Mouse (Mus musculus) liver, embryonic 12.5 days (tissue): ENCODE measurements around the gene Gm3173. TPM values are rescaled to one million over a fixed set of nuclear protein-coding genes. Genes with fewer than 3 reads are reported as not detected.
"Not testable (repeated sequence)": the region's sequence is repeated elsewhere in the genome, so short reads cannot be mapped to it uniquely, and the experiment has no call there.

Source experiments
- ATAC-seq: fragments of 200-750 bp; cut with Nextera tagmentation; 2 replicates; pipeline ENCODE4 v1.8.0; 2017; ENCODE audit warnings: moderate number of reproducible peaks, mild to moderate bottlenecking, moderate library complexity
- H3K27ac ChIP-seq: fragments of 300-500 bp; sonication (generic); 2 replicates; pipeline ENCODE4 v1.5.1; 2016; ENCODE audit warnings: mild to moderate bottlenecking
- H3K27me3 ChIP-seq: fragments of 300-500 bp; sonication (generic); replicated peaks from 2 replicates; pipeline ENCODE4 v1.6.1; 2016; ENCODE audit warnings: mild to moderate bottlenecking, moderate library complexity
- H3K36me3 ChIP-seq: fragments of 300-500 bp; sonication (generic); 2 replicates; pipeline ENCODE4 v1.6.1; 2016; ENCODE audit warnings: mild to moderate bottlenecking, moderate library complexity
- H3K4me1 ChIP-seq: fragments of 300-500 bp; sonication (generic); 2 replicates; pipeline ENCODE4 v1.6.1; 2016
- H3K4me2 ChIP-seq: fragments of 300-500 bp; sonication (generic); 2 replicates; pipeline ENCODE4 v1.6.1; 2016; ENCODE audit warnings: mild to moderate bottlenecking, moderate library complexity
- H3K4me3 ChIP-seq: fragments of 300-500 bp; sonication (generic); 2 replicates; pipeline ENCODE4 v1.5.1; 2016; ENCODE audit warnings: mild to moderate bottlenecking, moderate library complexity
- H3K9ac ChIP-seq: fragments of 300-500 bp; sonication (generic); 2 replicates; pipeline ENCODE4 v1.6.1; 2016; ENCODE audit warnings: mild to moderate bottlenecking, moderate library complexity
- H3K9me3 ChIP-seq: fragments of 300-500 bp; sonication (generic); replicated peaks from 2 replicates; pipeline ENCODE4 v1.6.1; 2016; ENCODE audit warnings: mild to moderate bottlenecking, moderate library complexity
- WGBS: fragments of 180-500 bp; shearing (Covaris S2); methylation state at CpG from one replicate; pipeline ENCODE4 v1.1.7; 2016; ENCODE audit not compliant: insufficient replicate concordance; 5-methylcytosine and 5-hydroxymethylcytosine counted together
- polyA plus RNA-seq: library from polyadenylated mRNA; unstranded; fragments of >200 nt; fragmentation: Nextera tagmentation; extraction: Ambion mirVana; gene quantifications from 2 replicates; pipeline ENCODE4 v1.2.1, GENCODE M21; 2016

The Gm3173 gene
- not detected in 2 replicates for polyA plus RNA-seq

- not testable (repeated sequence) for H3K4me1 ChIP-seq, H3K36me3 ChIP-seq, ATAC-seq, H3K4me2 ChIP-seq, H3K4me3 ChIP-seq, H3K27ac ChIP-seq, H3K9me3 ChIP-seq, H3K9ac ChIP-seq, H3K27me3 ChIP-seq
These were observed at the start of gene Gm3173 for GRCm38 (mm10) chr14:4430692-4431091. Gene Gm3173, plus strand, starts transcription at chr14:4430992.

- not testable (repeated sequence) for H3K4me3 ChIP-seq, ATAC-seq, H3K27me3 ChIP-seq, H3K27ac ChIP-seq, H3K4me1 ChIP-seq, H3K9me3 ChIP-seq, H3K4me2 ChIP-seq, H3K9ac ChIP-seq, H3K36me3 ChIP-seq
These were observed 45.2 kb upstream of the Gm3173 start for GRCm38 (mm10) chr14:4385606-4386005.

- H3K4me3 ChIP-seq, H3K9ac ChIP-seq, H3K9me3 ChIP-seq, H3K27me3 ChIP-seq, H3K4me1 ChIP-seq, H3K27ac ChIP-seq, H3K36me3 ChIP-seq, ATAC-seq, H3K4me2 ChIP-seq: not testable (repeated sequence)
- 63% methylated on average over 4 of the region's 6 CpGs for WGBS
These were observed 37.8 kb upstream of the Gm3173 start for GRCm38 (mm10) chr14:4392841-4393530.

- not testable (repeated sequence) for H3K4me2 ChIP-seq, H3K9me3 ChIP-seq, H3K9ac ChIP-seq, H3K27me3 ChIP-seq, H3K36me3 ChIP-seq, H3K27ac ChIP-seq, H3K4me1 ChIP-seq, H3K4me3 ChIP-seq, ATAC-seq
- WGBS, result 58% methylated on average over 3 of the region's 3 CpGs
These were observed 33.6 kb upstream of the Gm3173 start, which contains the start of gene Gm3159 for GRCm38 (mm10) chr14:4397226-4397625. Gene Gm3159, plus strand, starts transcription at chr14:4397526.

GRCm38 (mm10) chr14:4398624-4399023, 32.2 kb upstream of the Gm3173 start:
- not testable (repeated sequence) for H3K4me1 ChIP-seq, H3K4me3 ChIP-seq, H3K27ac ChIP-seq, H3K36me3 ChIP-seq, ATAC-seq, H3K9ac ChIP-seq, H3K9me3 ChIP-seq, H3K4me2 ChIP-seq, H3K27me3 ChIP-seq

- not testable (repeated sequence) for H3K4me3 ChIP-seq, H3K36me3 ChIP-seq, ATAC-seq, H3K27me3 ChIP-seq, H3K9me3 ChIP-seq, H3K4me1 ChIP-seq, H3K27ac ChIP-seq, H3K9ac ChIP-seq, H3K4me2 ChIP-seq
- WGBS, result 65% methylated on average over 5 of the region's 5 CpGs
These were observed 30.5 kb upstream of the Gm3173 start for GRCm38 (mm10) chr14:4400115-4400789.

- ATAC-seq, H3K9ac ChIP-seq, H3K4me1 ChIP-seq, H3K4me3 ChIP-seq, H3K36me3 ChIP-seq, H3K27ac ChIP-seq, H3K27me3 ChIP-seq, H3K9me3 ChIP-seq, H3K4me2 ChIP-seq: not testable (repeated sequence)
- 50% methylated on average over 5 of the region's 5 CpGs for WGBS
These were observed 29.5 kb upstream of the Gm3173 start for GRCm38 (mm10) chr14:4401245-4401644.

GRCm38 (mm10) chr14:4403840-4404239, 27.0 kb upstream of the Gm3173 start:
- H3K36me3 ChIP-seq, H3K27ac ChIP-seq, ATAC-seq, H3K9me3 ChIP-seq, H3K9ac ChIP-seq, H3K4me3 ChIP-seq, H3K4me1 ChIP-seq, H3K4me2 ChIP-seq, H3K27me3 ChIP-seq: not testable (repeated sequence)

GRCm38 (mm10) chr14:4409939-4410338, 20.9 kb upstream of the Gm3173 start:
- H3K36me3 ChIP-seq, H3K27ac ChIP-seq, H3K9me3 ChIP-seq, ATAC-seq, H3K9ac ChIP-seq, H3K4me2 ChIP-seq, H3K4me3 ChIP-seq, H3K4me1 ChIP-seq, H3K27me3 ChIP-seq: not testable (repeated sequence)
- WGBS, result 24% methylated on average over 1 of the region's 1 CpGs

GRCm38 (mm10) chr14:4414965-4415835, 15.6 kb upstream of the Gm3173 start, which contains the start of gene Gm3164:
Gene Gm3164, plus strand, starts transcription at chr14:4415448.
- not testable (repeated sequence) for H3K4me3 ChIP-seq

GRCm38 (mm10) chr14:4481445-4481844, 50.7 kb downstream of the Gm3173 start, which contains the start of gene Gm3182:
Gene Gm3182, plus strand, starts transcription at chr14:4481745.
- WGBS, result 67% methylated on average over 1 of the region's 2 CpGs
- not testable (repeated sequence) for ATAC-seq, H3K27ac ChIP-seq, H3K27me3 ChIP-seq, H3K4me2 ChIP-seq, H3K4me3 ChIP-seq, H3K9ac ChIP-seq, H3K36me3 ChIP-seq, H3K9me3 ChIP-seq, H3K4me1 ChIP-seq

More at GRCm38 (mm10) chr14:4414965-4415835, 15.6 kb upstream of the Gm3173 start, which contains the start of gene Gm3164:
- ATAC-seq, H3K27me3 ChIP-seq, H3K4me1 ChIP-seq, H3K36me3 ChIP-seq, H3K9me3 ChIP-seq, H3K9ac ChIP-seq, H3K27ac ChIP-seq: not testable (repeated sequence)
- 3% methylated on average over 27 of the region's 59 CpGs for WGBS
- peak within 1 kb of the TSS; percentile 44 for H3K4me2 ChIP-seq

GRCm38 (mm10) chr14:4499425-4499824, 68.6 kb downstream of the Gm3173 start:
- not testable (repeated sequence) for H3K4me2 ChIP-seq, H3K27me3 ChIP-seq, H3K4me1 ChIP-seq, H3K9ac ChIP-seq, H3K36me3 ChIP-seq, H3K27ac ChIP-seq, H3K4me3 ChIP-seq, H3K9me3 ChIP-seq, ATAC-seq
- WGBS, result 10% methylated on average over 10 of the region's 25 CpGs
